Mouse (Mus musculus): ENCODE measurements around the gene Cd300lg. TPM values are rescaled to one million over a fixed set of nuclear protein-coding genes. Genes with fewer than 3 reads are reported as not detected.

Gene Cd300lg
- total and polyA plus RNA-seq, 3 experiments: not detected

- dilution Hi-C loops (cut with MboI; ENCODE audit: extremely low pct_ligation_motif_present, extremely low pct_unique_long_range_greater_than_20kb, low sequenced_read_pairs) (no loop called here), in situ Hi-C loops (cut with MboI; ENCODE audit: low pct_ligation_motif_present, low pct_unique_long_range_greater_than_20kb, low sequenced_read_pairs) (no loop called here)
- DNase-seq (ENCODE audit: extremely low read depth): no peak
- H3K79me2 ChIP-seq (replicated peaks; ENCODE audit: control insufficient read depth, extremely low read depth, insufficient read depth, poor library complexity, severe bottlenecking): no peaks in the 10 kb centered on the region
- no peaks in the 10 kb centered on the region for H3K36me3 ChIP-seq (replicated peaks in 1 of 2; ENCODE audit: control insufficient read depth in 1 of 2, insufficient read depth in 1 of 2, low read length in 1 of 2)
- no peak overlapping the region for H3K9ac ChIP-seq (ENCODE audit: insufficient read depth, low read depth)
- H3K27ac ChIP-seq (ENCODE audit: insufficient read depth, low read depth): no peak overlapping the region
- H3K4me1 ChIP-seq (ENCODE audit: control insufficient read depth in 1 of 2, insufficient read depth in 2 of 2): peaks cover 0 to 9% of the 10 kb centered on the region in 2 experiments; a peak in 2 of 4 replicates
- H3K4me3 ChIP-seq (replicated peaks in 1 of 3; ENCODE audit: low read depth in 2 of 3, low read length in 2 of 3, poor library complexity in 1 of 3): no peak overlapping the region
- TF ChIP-seq IRF4 (IDR thresholded peaks at IDR 0.05; ENCODE audit: low read depth, low read length): no peak
- TF ChIP-seq MAZ (IDR thresholded peaks at IDR 0.05; ENCODE audit: low read depth, low read length): no peak
- TF ChIP-seq UBTF (IDR thresholded peaks at IDR 0.05; ENCODE audit: low read depth, low read length): no peak
- TF ChIP-seq ETS1 (conservative IDR thresholded peaks at IDR 0.05; ENCODE audit: low read depth, low read length): no peak
- no peak for TF ChIP-seq MAFK (IDR thresholded peaks at IDR 0.05; ENCODE audit: insufficient replicate concordance, low read length)
- TF ChIP-seq RCOR1 (conservative IDR thresholded peaks at IDR 0.05; ENCODE audit: low read depth, low read length): no peak
- H3K9me3 ChIP-seq (replicated peaks; ENCODE audit: low read length): peaks cover 3% of the 10 kb centered on the region
- peaks cover 92% of the 10 kb centered on the region for H3K27me3 ChIP-seq (replicated peaks)
- H3K4me2 ChIP-seq (ENCODE audit: insufficient read depth, low read depth, poor library complexity, severe bottlenecking): no peak overlapping the region
Measured at GRCm38 (mm10) chr11:102008954-102009637, 32.2 kb upstream of the Cd300lg start.

DNA sequence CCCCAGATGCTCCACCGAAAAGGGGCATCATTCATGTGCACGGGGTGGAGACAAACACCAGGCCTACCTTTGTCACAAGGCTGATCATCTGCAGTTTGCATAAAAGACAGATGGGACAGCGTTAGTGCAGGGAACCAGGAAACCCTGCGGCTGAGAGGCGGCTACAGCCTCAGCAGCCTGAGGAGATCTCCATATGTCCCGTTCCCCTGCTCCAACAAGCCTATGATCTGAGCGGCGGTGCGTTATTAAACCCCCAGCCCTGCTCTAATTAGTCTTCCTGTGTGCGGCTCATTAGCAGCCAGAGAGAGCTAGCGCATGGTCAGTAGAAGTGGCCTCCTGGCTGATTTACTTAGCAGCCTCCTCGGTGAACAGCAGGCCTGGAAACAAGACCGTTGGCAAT is 31.2 kb upstream of the Cd300lg start:
- Histone ChIP-seq H3K4me2 (ENCODE audit: insufficient read depth, low read depth, poor library complexity, severe bottlenecking) (no peak overlapping the region), H3K4me3 (replicated peaks in 1 of 3; ENCODE audit: low read depth in 2 of 3, low read length in 2 of 3, poor library complexity in 1 of 3) (no peak overlapping the region), H3K9ac (ENCODE audit: insufficient read depth, low read depth) (no peak overlapping the region), H3K4me1 (ENCODE audit: control insufficient read depth in 1 of 2, insufficient read depth in 2 of 2) (peaks cover 0 to 11% of the 10 kb centered on the region in 2 experiments; a peak in 2 of 4 replicates), H3K27ac (ENCODE audit: insufficient read depth, low read depth) (no peak overlapping the region), H3K79me2 (replicated peaks; ENCODE audit: control insufficient read depth, extremely low read depth, insufficient read depth, poor library complexity, severe bottlenecking) (no peaks in the 10 kb centered on the region), H3K27me3 (replicated peaks) (peaks cover 96% of the 10 kb centered on the region), H3K9me3 (replicated peaks; ENCODE audit: low read length) (no peaks in the 10 kb centered on the region), H3K36me3 (replicated peaks in 1 of 2; ENCODE audit: control insufficient read depth in 1 of 2, insufficient read depth in 1 of 2, low read length in 1 of 2) (no peaks in the 10 kb centered on the region)
- in situ Hi-C loops (cut with MboI; ENCODE audit: low pct_ligation_motif_present, low pct_unique_long_range_greater_than_20kb, low sequenced_read_pairs): no loop called here
- dilution Hi-C loops (cut with MboI; ENCODE audit: extremely low pct_ligation_motif_present, extremely low pct_unique_long_range_greater_than_20kb, low sequenced_read_pairs): no loop called here
- TF ChIP-seq ZC3H11A (IDR thresholded peaks at IDR 0.05; ENCODE audit: low read depth, low read length) (no peak), EP300 (IDR thresholded peaks at IDR 0.05; ENCODE audit: low read length) (no peak), CHD1 (IDR thresholded peaks at IDR 0.05; ENCODE audit: low read depth, low read length) (no peak), CHD2 (IDR thresholded peaks at IDR 0.05; ENCODE audit: low read length) (no peak), GABPA (IDR thresholded peaks at IDR 0.05; ENCODE audit: insufficient replicate concordance, low read depth, low read length) (no peak), MYC (IDR thresholded peaks at IDR 0.05; ENCODE audit: low read depth, low read length) (no peak), PAX5 (IDR thresholded peaks at IDR 0.05; ENCODE audit: low read length) (no peak), E2F4 (IDR thresholded peaks at IDR 0.05; ENCODE audit: insufficient replicate concordance, low read depth, low read length) (no peak), JUND (conservative IDR thresholded peaks at IDR 0.05; ENCODE audit: low read depth, low read length) (no peak), UBTF (IDR thresholded peaks at IDR 0.05; ENCODE audit: low read depth, low read length) (no peak), MAX (IDR thresholded peaks at IDR 0.05; ENCODE audit: low read length) (no peak)
- no peak for DNase-seq (ENCODE audit: extremely low read depth)
